Mouse (Mus musculus): ENCODE measurements at regions not wholly inside any gene's neighbourhood (a gene's known extent, or its start where the extent isn't known, plus 50 kb on each side); places are given as distances from the start of the nearest gene placed in this dataset.

- TF ChIP-seq CTCF (IDR thresholded peaks at IDR 0.05; ENCODE audit: low read depth) (no peak), EP300 (IDR thresholded peaks at IDR 0.05; ENCODE audit: low read depth) (no peak)
Measured at GRCm38 (mm10) chr4:135069818-135070217, 50.6 kb upstream of the Runx3 start.

Measured in heart, postnatal 0 days (tissue).